Mouse (Mus musculus): ENCODE data around the gene Hist1h2ai. TPM values are rescaled to one million over a fixed set of nuclear protein-coding genes. Genes with fewer than 3 reads are reported as not detected.
"Not testable (repeated sequence)": the region's sequence is repeated elsewhere in the genome, so short reads cannot be mapped to it uniquely, and the experiment has no call there.

The Hist1h2ai gene
- polyA plus RNA-seq, 1 experiment, result 104 TPM

- H3K4me1 ChIP-seq (ENCODE audit: control insufficient read depth, insufficient read depth, insufficient read length, low read length), result peaks cover 8% of the 10 kb centered on the region; the same call in 1 of the 2 replicates
- WGBS, result 19% methylated on average over 4 of the region's 4 CpGs
- no peaks in the 10 kb centered on the region for H3K27me3 ChIP-seq (ENCODE audit: control insufficient read depth, insufficient read depth, low read length)
- H3K36me3 ChIP-seq (ENCODE audit: control insufficient read depth, insufficient read depth, low read length), result no peaks in the 10 kb centered on the region
- no peak overlapping the region for H3K4me3 ChIP-seq (ENCODE audit: low read depth, low read length)
- TF ChIP-seq CTCF (IDR thresholded peaks at IDR 0.05; ENCODE audit: extremely low read depth, insufficient read length, insufficient replicate concordance, low read depth, low read length), result no peak
- H3K27ac ChIP-seq (ENCODE audit: insufficient read depth, low read depth, low read length), result no peak overlapping the region
Observed at GRCm38 (mm10) chr13:21711698-21712097, 4.5 kb upstream of the Hist1h2ai start.

GRCm38 (mm10) chr13:21714725-21715124, 1.5 kb upstream of the Hist1h2ai start:
- TF ChIP-seq CTCF (IDR thresholded peaks at IDR 0.05; ENCODE audit: extremely low read depth, insufficient read length, insufficient replicate concordance, low read depth, low read length), result no peak
- no peak for TF ChIP-seq POLR2A (IDR thresholded peaks at IDR 0.05; ENCODE audit: low read depth, low read length)
- 0 out of 2 replicates have a peak overlapping the region, but pooled peaks have one; percentile 65 for H3K27ac ChIP-seq (ENCODE audit: insufficient read depth, low read depth, low read length)
- no peak overlapping the region for H3K4me3 ChIP-seq (ENCODE audit: low read depth, low read length)
- H3K27me3 ChIP-seq (ENCODE audit: control insufficient read depth, insufficient read depth, low read length), result no peaks in the 10 kb centered on the region
- H3K4me1 ChIP-seq (ENCODE audit: control insufficient read depth, insufficient read depth, insufficient read length, low read length), result peaks cover 8% of the 10 kb centered on the region; the same call in 1 of the 2 replicates
- H3K36me3 ChIP-seq (ENCODE audit: control insufficient read depth, insufficient read depth, low read length), result no peaks in the 10 kb centered on the region
- WGBS, result under 1% methylated on average over 7 of the region's 7 CpGs

- WGBS, result under 1% methylated on average over 22 of the region's 22 CpGs
- Histone ChIP-seq H3K4me3 (ENCODE audit: low read depth, low read length) (peak overlapping the region; percentile 63), H3K4me1 (ENCODE audit: control insufficient read depth, insufficient read depth, insufficient read length, low read length) (peaks cover 8% of the 10 kb centered on the region; the same call in 1 of the 2 replicates), H3K27ac (ENCODE audit: insufficient read depth, low read depth, low read length) (peak overlapping the region; percentile 65), H3K36me3 (ENCODE audit: control insufficient read depth, insufficient read depth, low read length) (no peaks in the 10 kb centered on the region), H3K27me3 (ENCODE audit: control insufficient read depth, insufficient read depth, low read length) (no peaks in the 10 kb centered on the region)
- TF ChIP-seq POLR2A (IDR thresholded peaks at IDR 0.05; ENCODE audit: low read depth, low read length) (no peak), CTCF (IDR thresholded peaks at IDR 0.05; ENCODE audit: extremely low read depth, insufficient read length, insufficient replicate concordance, low read depth, low read length) (no peak)
Observed at GRCm38 (mm10) chr13:21715131-21715863, 925 bp upstream of the Hist1h2ai start.

GRCm38 (mm10) chr13:21716540-21717391, 544 bp downstream of the Hist1h2ai start:
- H3K4me1 ChIP-seq (ENCODE audit: control insufficient read depth, insufficient read depth, insufficient read length, low read length); H3K27me3 ChIP-seq (ENCODE audit: control insufficient read depth, insufficient read depth, low read length); H3K36me3 ChIP-seq (ENCODE audit: control insufficient read depth, insufficient read depth, low read length): not testable (repeated sequence)
- Histone ChIP-seq H3K4me3 (ENCODE audit: low read depth, low read length) (peak overlapping the region; percentile 58), H3K27ac (ENCODE audit: insufficient read depth, low read depth, low read length) (peak overlapping the region; percentile 81)
- WGBS, result under 1% methylated on average over 16 of the region's 38 CpGs

GRCm38 (mm10) chr13:21717397-21718357, 1.5 kb downstream of the Hist1h2ai start, which contains the start of gene Hist1h3h:
Gene Hist1h3h (plus strand): TSS chr13:21717659.
- H3K27ac ChIP-seq (ENCODE audit: insufficient read depth, low read depth, low read length), result peak within 1 kb of the TSS; percentile 81
- peak; percentile 52; the same call in 1 of the 2 replicates for TF ChIP-seq POLR2A (IDR thresholded peaks at IDR 0.05; ENCODE audit: low read depth, low read length)
- peaks cover 12% of the 10 kb centered on the region; the same call in 1 of the 2 replicates for H3K4me1 ChIP-seq (ENCODE audit: control insufficient read depth, insufficient read depth, insufficient read length, low read length)
- H3K4me3 ChIP-seq (ENCODE audit: low read depth, low read length), result peak within 1 kb of the TSS; percentile 54
- H3K36me3 ChIP-seq (ENCODE audit: control insufficient read depth, insufficient read depth, low read length); H3K27me3 ChIP-seq (ENCODE audit: control insufficient read depth, insufficient read depth, low read length): not testable (repeated sequence)
- 3% methylated on average over 27 of the region's 56 CpGs for WGBS

GRCm38 (mm10) chr13:21718381-21719080, 2.3 kb downstream of the Hist1h2ai start:
- no peaks in the 10 kb centered on the region for H3K36me3 ChIP-seq (ENCODE audit: control insufficient read depth, insufficient read depth, low read length)
- 0 out of 2 replicates have a peak overlapping the region, but pooled peaks have one; percentile 10 for H3K27ac ChIP-seq (ENCODE audit: insufficient read depth, low read depth, low read length)
- no peak overlapping the region for H3K4me3 ChIP-seq (ENCODE audit: low read depth, low read length)
- H3K27me3 ChIP-seq (ENCODE audit: control insufficient read depth, insufficient read depth, low read length), result no peaks in the 10 kb centered on the region
- H3K4me1 ChIP-seq (ENCODE audit: control insufficient read depth, insufficient read depth, insufficient read length, low read length), result peaks cover 12% of the 10 kb centered on the region; the same call in 1 of the 2 replicates
- TF ChIP-seq CTCF (IDR thresholded peaks at IDR 0.05; ENCODE audit: extremely low read depth, insufficient read length, insufficient replicate concordance, low read depth, low read length) (no peak), POLR2A (IDR thresholded peaks at IDR 0.05; ENCODE audit: low read depth, low read length) (no peak)
- 66% methylated on average over 4 of the region's 4 CpGs for WGBS

GRCm38 (mm10) chr13:21721107-21721756, 5.0 kb downstream of the Hist1h2ai start:
- Histone ChIP-seq H3K27ac (ENCODE audit: insufficient read depth, low read depth, low read length) (peak overlapping the region; percentile 1), H3K4me3 (ENCODE audit: low read depth, low read length) (peak overlapping the region; percentile 72)
- H3K4me1 ChIP-seq (ENCODE audit: control insufficient read depth, insufficient read depth, insufficient read length, low read length); H3K27me3 ChIP-seq (ENCODE audit: control insufficient read depth, insufficient read depth, low read length); H3K36me3 ChIP-seq (ENCODE audit: control insufficient read depth, insufficient read depth, low read length): not testable (repeated sequence)
- WGBS, result 1% methylated on average over 22 of the region's 44 CpGs

- under 1% methylated on average over 37 of the region's 37 CpGs for WGBS
Observed at GRCm38 (mm10) chr13:21721757-21722372, 5.6 kb downstream of the Hist1h2ai start, which contains the start of gene Hist1h2bm. Gene Hist1h2bm (plus strand): TSS chr13:21722044.

More at GRCm38 (mm10) chr13:21721757-21722372, 5.6 kb downstream of the Hist1h2ai start, which contains the start of gene Hist1h2bm:
- peak within 1 kb of the TSS; percentile 72 for H3K4me3 ChIP-seq (ENCODE audit: low read depth, low read length)
- not testable (repeated sequence) for H3K27me3 ChIP-seq (ENCODE audit: control insufficient read depth, insufficient read depth, low read length); H3K4me1 ChIP-seq (ENCODE audit: control insufficient read depth, insufficient read depth, insufficient read length, low read length); H3K36me3 ChIP-seq (ENCODE audit: control insufficient read depth, insufficient read depth, low read length)
- H3K27ac ChIP-seq (ENCODE audit: insufficient read depth, low read depth, low read length), result peak within 1 kb of the TSS; percentile 75

Data from small intestine, adult 2 months (tissue).